Comparison of ENCODE assay signal across 29 mouse cellular contexts in the genomic region with DNA sequence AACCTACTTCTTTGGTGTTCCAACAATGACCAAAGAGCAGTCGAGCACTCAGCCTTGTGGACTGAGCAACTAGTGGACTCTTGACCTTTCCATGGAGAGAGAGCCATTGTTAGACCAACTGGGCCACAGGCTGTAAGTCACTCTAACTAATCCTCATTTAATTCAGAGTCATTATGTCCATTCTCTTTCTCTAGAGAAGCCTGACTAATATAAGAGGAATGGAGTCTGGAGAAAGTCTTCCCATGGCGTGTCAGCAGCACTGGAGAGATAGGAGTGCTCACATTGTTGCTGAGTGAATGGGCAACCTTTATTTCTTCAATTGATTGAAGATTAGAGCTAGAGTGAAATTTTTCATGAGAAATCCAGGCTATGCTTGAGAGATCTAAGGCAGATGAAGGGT.
"Had no signal": no experiment of that assay in that cellular context is flagged by ENCODE, and none has a peak within 500 bp of the region (broad histone marks: within the 10 kb centered on the region; RNA-seq: fewer than 3 reads in every experiment).

No protein-coding gene starts in this region.

- H3K4me1 ChIP-seq: limb, embryonic 10.5 days; limb, embryonic 12.5 days; limb, embryonic 13.5 days; limb, embryonic 15.5 days; liver, embryonic 12.5 days; liver, embryonic 13.5 days; liver, embryonic 15.5 days; lung, embryonic 15.5 days; megakaryocyte, embryonic 14.5 days; midbrain, embryonic 10.5 days; midbrain, embryonic 12.5 days; midbrain, embryonic 13.5 days; midbrain, embryonic 15.5 days; neural tube, embryonic 12.5 days had no signal

- H3K27me3 ChIP-seq: limb, embryonic 12.5 days; limb, embryonic 13.5 days; limb, embryonic 15.5 days; liver, embryonic 12.5 days; liver, embryonic 13.5 days; liver, embryonic 15.5 days; lung, embryonic 15.5 days; megakaryocyte, embryonic 14.5 days; midbrain, embryonic 12.5 days; midbrain, embryonic 13.5 days; midbrain, embryonic 15.5 days; neural tube, embryonic 12.5 days had no signal

- H3K36me3 ChIP-seq: limb, embryonic 10.5 days; limb, embryonic 12.5 days; limb, embryonic 13.5 days; limb, embryonic 15.5 days; liver, embryonic 12.5 days; liver, embryonic 13.5 days; liver, embryonic 15.5 days; lung, embryonic 15.5 days; midbrain, embryonic 10.5 days; midbrain, embryonic 12.5 days; midbrain, embryonic 13.5 days; midbrain, embryonic 15.5 days; neural tube, embryonic 12.5 days had no signal

- ATAC-seq: liver, embryonic 12.5 days; liver, postnatal 0 days; lung, postnatal 0 days; midbrain, embryonic 13.5 days; midbrain, embryonic 15.5 days; midbrain, embryonic 16.5 days had no signal

- H3K27ac ChIP-seq: limb, embryonic 10.5 days; limb, embryonic 12.5 days; limb, embryonic 13.5 days; limb, embryonic 15.5 days; liver, embryonic 12.5 days; liver, embryonic 13.5 days; liver, embryonic 14.5 days; liver, embryonic 15.5 days; lung, embryonic 15.5 days; macrophage; midbrain, embryonic 10.5 days; midbrain, embryonic 12.5 days; midbrain, embryonic 13.5 days; midbrain, embryonic 15.5 days; neural tube, embryonic 12.5 days had no signal

- H3K4me3 ChIP-seq: limb, embryonic 10.5 days; limb, embryonic 12.5 days; limb, embryonic 13.5 days; limb, embryonic 15.5 days; liver, embryonic 12.5 days; liver, embryonic 13.5 days; liver, embryonic 15.5 days; lung, embryonic 15.5 days; megakaryocyte, embryonic 14.5 days; midbrain, embryonic 10.5 days; midbrain, embryonic 12.5 days; midbrain, embryonic 13.5 days; midbrain, embryonic 15.5 days; myocyte; neural tube, embryonic 12.5 days had no signal

- DNase-seq: left cerebral cortex, postnatal 4 days; liver; liver, embryonic 13.5 days; liver, postnatal 0 days; lung, adult 2 months; lung, embryonic 14.5 days; lung, postnatal 10 days; lung, postnatal 14 days; lung, postnatal 36 days; lung, postnatal 4 days; midbrain, embryonic 14.5 days had no signal
